Mouse (Mus musculus): ENCODE measurements around the gene Gm14214.

The Gm14214 gene

GRCm38 (mm10) chr2:154769930-154770329 lies at the start of gene Gm14214:
Gm14214 (minus strand) TSS chr2:154770030.
- DNase-seq (ENCODE audit: low spot score in 2 of 2), result no peak

- no peak for DNase-seq (ENCODE audit: low spot score in 2 of 2)
Observed at GRCm38 (mm10) chr2:154818599-154818998, 48.8 kb upstream of the Gm14214 start.

- DNase-seq (ENCODE audit: low spot score in 2 of 2), result peak in 1 of 2 experiments; percentile 31
Observed at GRCm38 (mm10) chr2:154817788-154818187, 48.0 kb upstream of the Gm14214 start.

DNA sequence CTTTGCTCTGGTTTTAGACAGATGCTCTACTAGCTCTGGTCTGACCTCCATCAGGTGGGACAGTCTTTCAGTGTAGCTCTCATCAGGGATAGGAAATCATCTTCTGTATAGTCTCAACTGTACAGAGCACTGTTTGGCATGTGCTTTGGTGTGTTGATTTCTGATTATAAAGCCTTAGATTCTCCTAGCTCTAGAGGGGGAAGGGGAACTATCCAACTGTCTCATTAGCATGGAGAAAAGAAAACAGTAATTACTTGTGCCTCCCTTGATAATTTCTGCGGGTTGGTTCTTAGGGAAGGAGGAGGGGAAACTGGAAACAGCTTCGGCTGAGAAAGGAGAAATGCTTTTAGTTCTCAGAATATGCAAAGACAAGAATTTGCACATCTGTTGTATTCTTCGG lies 47.3 kb upstream of the Gm14214 start:
- no peak for DNase-seq (ENCODE audit: low spot score in 2 of 2)

DNA sequence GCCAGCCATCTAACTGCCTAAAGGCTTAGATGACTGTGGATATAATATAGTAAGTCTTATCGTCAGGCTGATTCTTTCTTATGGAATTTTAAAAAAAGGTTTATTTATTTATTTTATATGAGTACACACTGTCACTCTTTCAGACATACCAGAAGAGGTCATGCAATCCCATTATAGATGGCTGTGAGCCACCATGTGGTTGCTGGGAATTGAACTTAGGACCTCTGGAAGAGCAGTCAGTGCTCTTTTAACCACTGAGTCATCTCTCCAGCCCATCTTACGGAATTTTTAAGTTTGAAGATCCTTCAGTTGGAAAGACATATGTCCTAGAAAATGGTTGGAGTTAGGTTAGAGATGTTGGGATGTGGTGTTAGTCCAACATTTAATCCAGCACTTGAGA lies 43.6 kb upstream of the Gm14214 start:
- no peak for DNase-seq (ENCODE audit: low spot score in 2 of 2)

DNA sequence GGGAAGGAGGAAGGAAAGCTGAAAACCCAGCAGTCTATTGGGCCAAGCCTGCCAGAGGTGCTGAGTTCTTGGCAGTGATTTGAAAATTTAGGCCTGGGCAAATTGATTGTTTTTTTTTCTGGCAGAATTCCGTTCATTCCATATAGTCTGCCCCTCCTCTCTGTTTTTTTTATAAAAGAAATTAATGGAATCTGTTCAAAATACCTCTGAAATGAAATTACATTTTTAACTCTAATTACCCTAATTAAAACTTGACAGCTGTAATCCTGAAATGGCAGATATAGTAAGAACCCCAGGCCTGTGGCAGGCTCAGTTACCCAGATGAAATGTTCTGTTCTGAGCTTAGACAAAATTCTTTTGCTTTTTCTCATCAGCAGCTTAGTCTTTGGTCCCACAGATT lies 41.0 kb upstream of the Gm14214 start:
- DNase-seq (ENCODE audit: low spot score in 2 of 2), result no peak

- no peak for DNase-seq (ENCODE audit: low spot score in 2 of 2)
Observed at GRCm38 (mm10) chr2:154809107-154809762, 39.4 kb upstream of the Gm14214 start.

- DNase-seq (ENCODE audit: low spot score in 2 of 2), result no peak
Observed at GRCm38 (mm10) chr2:154807689-154808088, 37.9 kb upstream of the Gm14214 start.

GRCm38 (mm10) chr2:154803845-154804244 lies 34.0 kb upstream of the Gm14214 start:
- no peak for DNase-seq (ENCODE audit: low spot score in 2 of 2)

- DNase-seq (ENCODE audit: low spot score in 2 of 2), result no peak
Observed at GRCm38 (mm10) chr2:154803372-154803771, 33.5 kb upstream of the Gm14214 start.

DNA sequence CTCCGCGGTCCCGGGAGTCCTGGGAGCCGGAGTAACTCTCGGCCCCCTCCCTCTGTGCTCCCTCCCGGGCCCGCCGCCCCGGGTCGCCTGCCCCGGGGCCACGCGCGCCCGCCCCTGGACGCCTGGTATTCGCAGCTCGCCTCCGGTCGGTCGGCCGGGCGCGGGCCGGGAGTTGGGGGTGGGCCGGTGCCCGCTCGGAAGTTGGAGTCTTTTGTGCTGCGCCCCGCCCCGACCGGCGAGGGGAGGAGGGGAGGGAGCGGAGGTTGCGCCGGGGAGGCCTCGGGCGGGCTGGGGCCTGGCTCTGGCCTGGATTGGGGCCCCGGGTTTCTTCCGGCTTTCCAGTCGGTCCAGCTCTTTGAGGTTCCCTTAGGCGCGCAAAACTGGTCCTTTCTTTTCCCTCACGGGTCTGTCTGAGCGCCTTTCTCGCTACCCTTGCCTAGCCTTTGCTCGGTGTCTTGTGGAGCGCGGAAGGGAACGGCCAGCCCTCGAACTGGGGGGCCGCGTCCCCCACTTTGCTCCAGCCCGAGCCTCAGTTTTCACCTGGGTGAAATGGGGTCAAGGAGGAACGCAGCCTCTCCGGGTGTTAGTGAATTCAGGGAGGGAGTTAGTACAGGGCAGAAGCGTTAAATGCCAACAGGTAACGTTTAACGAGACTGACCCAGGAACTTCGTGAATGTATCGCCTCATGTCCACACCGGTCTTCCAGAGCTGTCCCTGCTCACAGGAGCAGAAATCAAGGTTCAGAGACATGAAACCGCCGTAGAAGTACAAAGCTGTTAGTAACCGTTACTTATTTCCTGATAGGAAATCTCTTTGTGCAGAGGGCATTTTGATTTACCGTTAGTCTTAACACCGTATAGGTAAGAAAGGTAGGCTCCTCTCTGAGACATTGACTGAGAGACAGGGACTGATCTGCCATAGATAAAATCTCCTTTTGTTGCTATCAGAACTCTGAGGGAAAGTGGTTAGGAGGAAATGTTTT lies 22.1 kb upstream of the Gm14214 start:
- peak; percentile 79 to 90 for DNase-seq (ENCODE audit: low spot score in 2 of 2)

DNA sequence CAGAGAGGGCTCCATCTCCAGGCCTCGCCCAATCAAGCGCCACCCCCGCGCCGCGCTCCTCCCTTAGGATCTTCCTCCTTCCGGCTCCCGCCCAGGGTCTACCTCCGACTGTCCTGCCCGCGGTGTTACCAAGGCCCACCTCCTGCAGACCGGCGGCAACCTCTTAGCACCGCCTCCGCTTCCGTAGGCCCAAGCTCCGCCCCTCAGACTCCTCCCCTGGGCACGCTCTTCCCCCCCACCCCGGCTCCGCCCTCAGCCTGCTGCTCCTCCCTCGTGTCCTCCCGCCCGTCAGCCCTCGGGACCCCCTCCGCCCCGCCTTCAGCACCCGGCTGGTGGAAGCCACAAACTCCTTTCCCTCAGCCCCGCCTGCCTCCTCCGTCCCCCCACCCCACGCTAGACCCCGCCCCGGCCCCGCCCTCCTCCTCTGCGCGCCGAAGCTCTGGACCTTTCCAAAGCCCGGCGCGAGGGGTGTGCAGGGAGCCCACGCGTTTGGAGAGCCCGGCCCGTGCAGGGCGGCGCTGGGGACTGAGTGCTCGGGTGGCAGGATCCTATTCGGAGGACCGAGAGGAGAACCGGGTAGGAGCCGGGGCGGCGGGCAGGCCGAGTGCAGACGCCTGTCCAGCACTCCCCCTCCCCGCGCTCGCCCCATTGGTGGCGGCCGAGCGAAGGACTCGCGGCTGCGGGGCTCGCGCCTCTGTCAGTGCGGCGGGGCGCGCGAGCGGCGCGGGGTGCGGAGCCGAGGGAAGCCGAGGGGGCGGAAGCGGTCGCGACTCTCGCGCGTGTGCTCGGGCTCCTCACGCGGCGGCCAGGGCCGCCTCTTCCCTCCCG lies 21.0 kb upstream of the Gm14214 start, which contains the start of the genes Raly and a:
Gene Raly, plus strand, starts transcription at position 441 of the 828 bp plus-strand sequence.
Gene a, plus strand, starts transcription at position 747 of the 828 bp plus-strand sequence.
- DNase-seq (ENCODE audit: low spot score in 2 of 2), result peak; percentile 98

GRCm38 (mm10) chr2:154789977-154790655 lies 20.3 kb upstream of the Gm14214 start:
- DNase-seq (ENCODE audit: low spot score in 2 of 2), result no peak

GRCm38 (mm10) chr2:154789381-154789780 lies 19.6 kb upstream of the Gm14214 start:
- no peak for DNase-seq (ENCODE audit: low spot score in 2 of 2)

DNA sequence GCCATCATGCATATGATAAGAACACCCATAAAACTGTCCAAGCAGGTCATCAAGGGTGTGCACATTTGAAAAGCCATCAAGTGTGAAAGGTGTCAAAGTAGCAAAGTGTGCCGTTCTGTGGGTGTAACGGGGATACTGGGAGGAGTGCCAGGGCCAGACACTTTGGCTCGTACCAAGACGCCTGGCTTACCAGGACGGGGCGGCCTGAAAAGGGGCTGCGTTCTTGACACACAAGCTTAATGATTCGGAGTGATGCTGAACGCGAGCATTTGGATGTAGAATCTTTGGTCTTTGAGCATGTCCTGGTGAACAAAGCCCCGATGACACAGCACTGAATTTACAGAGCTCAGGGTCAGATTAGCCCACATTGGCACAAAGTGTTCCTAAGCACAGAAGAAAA lies 16.9 kb upstream of the Gm14214 start:
- DNase-seq (ENCODE audit: low spot score in 2 of 2), result peak in 1 of 2 experiments; percentile 31

- DNase-seq (ENCODE audit: low spot score in 2 of 2), result peak; percentile 73 to 77
Observed at GRCm38 (mm10) chr2:154786187-154786586, 16.4 kb upstream of the Gm14214 start.

- DNase-seq (ENCODE audit: low spot score in 2 of 2), result no peak
Observed at GRCm38 (mm10) chr2:154785284-154785683, 15.5 kb upstream of the Gm14214 start.

DNA sequence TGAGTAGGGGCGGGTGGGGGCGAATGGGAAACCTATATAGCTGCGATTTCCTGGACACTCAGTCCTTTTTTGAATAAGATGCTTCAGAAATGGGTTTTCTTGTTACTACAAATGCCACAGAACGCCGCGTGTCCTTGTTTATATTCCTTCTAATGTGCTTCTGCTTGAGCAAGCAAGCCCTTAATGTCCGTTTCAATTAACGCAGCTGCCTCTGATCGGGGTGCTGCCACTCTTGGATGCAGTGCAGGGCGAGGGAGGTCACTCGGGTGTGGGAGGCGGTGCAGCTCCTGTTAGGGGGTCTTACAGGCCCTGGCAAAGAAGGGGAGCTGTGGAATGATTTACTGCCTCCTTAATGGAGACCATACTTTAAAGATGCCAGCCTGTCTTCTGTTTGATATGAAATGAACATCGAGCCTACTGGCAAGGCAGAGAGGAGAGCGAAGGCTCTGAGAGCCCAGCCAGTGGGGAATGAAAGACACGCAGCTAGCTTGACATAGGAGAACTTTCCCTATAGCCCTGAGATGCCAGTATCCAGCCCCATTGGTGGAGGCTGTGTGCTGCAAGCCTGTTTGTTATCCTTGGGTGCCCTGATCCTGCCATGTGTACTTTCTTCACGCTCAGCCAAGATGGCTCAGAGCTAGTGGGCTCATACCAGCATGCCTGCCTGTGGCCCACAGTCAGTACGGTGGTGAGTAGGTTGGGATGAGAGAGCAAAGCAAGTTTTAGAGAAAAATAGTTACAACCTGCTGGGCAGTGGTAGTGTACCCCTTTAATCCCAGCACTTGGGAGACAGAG lies 13.2 kb upstream of the Gm14214 start:
- DNase-seq (ENCODE audit: low spot score in 2 of 2), result no peak

DNA sequence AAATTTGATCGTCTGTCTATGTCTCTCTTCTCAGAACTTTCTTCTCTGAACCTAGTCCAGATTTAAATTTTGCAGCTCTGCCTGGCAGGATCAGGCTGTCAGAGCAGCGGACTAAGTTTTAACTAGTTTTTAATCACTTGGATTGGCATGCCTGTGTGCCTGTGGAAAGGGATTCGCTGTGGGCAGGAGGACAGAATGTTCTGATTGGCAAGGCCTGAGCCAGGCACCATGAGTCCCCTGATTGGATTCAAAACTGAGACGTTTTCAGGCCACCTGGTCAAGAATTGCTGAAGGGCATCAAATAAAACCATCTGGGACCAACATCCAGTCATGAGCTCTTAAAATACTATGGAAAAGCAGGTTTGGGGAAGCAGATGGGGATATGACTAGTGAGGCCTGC lies 12.5 kb upstream of the Gm14214 start:
- no peak for DNase-seq (ENCODE audit: low spot score in 2 of 2)

DNA sequence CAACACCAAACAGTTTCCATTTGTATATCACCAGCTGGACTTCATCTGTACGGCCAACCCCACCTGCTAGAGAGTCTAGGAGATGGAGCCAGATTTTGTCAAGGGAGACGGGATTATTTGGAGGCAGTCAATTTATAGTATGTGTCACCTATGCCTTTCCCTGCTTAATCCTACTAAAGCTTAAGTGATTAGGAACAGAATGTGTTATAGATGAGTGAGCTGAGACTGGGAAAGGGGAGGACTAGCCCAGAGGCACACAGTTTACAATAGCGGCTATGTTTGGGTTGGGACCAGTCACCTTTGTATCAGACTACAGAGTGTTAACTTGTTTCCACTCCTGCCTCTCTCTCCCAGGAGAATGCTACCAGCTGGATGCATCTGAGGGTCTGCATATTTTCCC lies 9.8 kb upstream of the Gm14214 start:
- DNase-seq (ENCODE audit: low spot score in 2 of 2), result no peak

All from spleen, postnatal 4 days (tissue).